Mouse (Mus musculus) megakaryocyte, embryonic 14.5 days (primary cell): ENCODE measurements around the gene Wipf3.

Experiments
- FLI1 ChIP-seq: IDR thresholded peaks from 2 replicates; pipeline ENCODE4 v1.6.1; 2012; ENCODE audit warnings: low read length, inconsistent platforms, mixed read lengths
- GATA1 ChIP-seq: IDR thresholded peaks from 3 replicates; pipeline ENCODE4 v1.6.1; 2012; ENCODE audit warnings: mixed read lengths, low read length, inconsistent platforms, borderline replicate concordance

DNA sequence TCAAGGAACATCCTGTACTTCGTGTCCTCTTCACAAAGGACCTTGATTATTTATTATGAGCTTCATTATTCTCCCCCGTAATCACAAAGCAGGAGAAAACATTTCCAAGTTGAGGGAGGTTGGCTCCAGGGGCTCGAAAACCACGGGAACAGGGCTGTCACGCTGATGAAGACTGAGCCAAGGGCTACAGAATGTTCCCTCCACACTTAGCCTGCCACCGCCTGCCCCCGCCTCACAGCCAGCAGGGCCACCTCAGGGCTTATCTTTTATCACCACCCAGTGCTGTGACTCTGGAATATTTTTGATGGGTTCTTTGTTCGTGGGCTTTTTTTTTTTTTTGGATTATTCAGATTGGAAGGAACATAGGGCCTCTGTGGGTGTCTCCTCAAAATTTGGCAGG is 17.8 kb upstream of the Wipf3 start:
- TF ChIP-seq GATA1: no peak
- no peak for TF ChIP-seq FLI1
